Mouse (Mus musculus) limb, embryonic 10.5 days (tissue): Measurements from ENCODE around the gene Pank2. TPM values are rescaled to one million over a fixed set of nuclear protein-coding genes. Genes with fewer than 3 reads are reported as not detected.
"Not testable (repeated sequence)": the region's sequence is repeated elsewhere in the genome, so short reads cannot be mapped to it uniquely, and the experiment has no call there.

Experiments
- DNase-seq: peaks from one replicate; pipeline ENCODE4 v3.0.0-alpha.2; 2017; ENCODE audit warnings: low spot score
- H3K27ac ChIP-seq: fragments of 300-500 bp; sonication (generic); 2 replicates; pipeline ENCODE4 v1.5.1; 2016; ENCODE audit warnings: mild to moderate bottlenecking
- H3K27me3 ChIP-seq: fragments of 300-500 bp; sonication (generic); 2 replicates; pipeline ENCODE4 v1.6.1; 2016; ENCODE audit warnings: low read depth, mild to moderate bottlenecking; ENCODE audit not compliant: poor library complexity, severe bottlenecking
- H3K36me3 ChIP-seq: fragments of 300-500 bp; sonication (generic); 2 replicates; pipeline ENCODE4 v1.6.1; 2016; ENCODE audit warnings: mild to moderate bottlenecking, moderate library complexity
- H3K4me1 ChIP-seq: fragments of 300-500 bp; sonication (generic); 2 replicates; pipeline ENCODE4 v1.6.1; 2016
- H3K4me3 ChIP-seq: fragments of 300-500 bp; sonication (generic); 2 replicates; pipeline ENCODE4 v1.5.1; 2016; ENCODE audit warnings: mild to moderate bottlenecking, moderate library complexity
- H3K9me3 ChIP-seq: fragments of 300-500 bp; sonication (generic); replicated peaks from 2 replicates; pipeline ENCODE4 v1.6.1; 2016; ENCODE audit warnings: mild to moderate bottlenecking
- WGBS: fragments of 180-500 bp; shearing (Covaris S2); methylation state at CpG from one replicate; pipeline ENCODE4 v1.1.7; 2016; 5-methylcytosine and 5-hydroxymethylcytosine counted together
- polyA plus RNA-seq: library from polyadenylated mRNA; unstranded; fragments of >200 nt; fragmentation: Nextera tagmentation; extraction: Ambion mirVana; gene quantifications from 2 replicates; pipeline ENCODE4 v1.2.1, GENCODE M21; 2016

Gene Pank2
- polyA plus RNA-seq, 1 experiment from 2014 or later, result 46.3 TPM

DNA sequence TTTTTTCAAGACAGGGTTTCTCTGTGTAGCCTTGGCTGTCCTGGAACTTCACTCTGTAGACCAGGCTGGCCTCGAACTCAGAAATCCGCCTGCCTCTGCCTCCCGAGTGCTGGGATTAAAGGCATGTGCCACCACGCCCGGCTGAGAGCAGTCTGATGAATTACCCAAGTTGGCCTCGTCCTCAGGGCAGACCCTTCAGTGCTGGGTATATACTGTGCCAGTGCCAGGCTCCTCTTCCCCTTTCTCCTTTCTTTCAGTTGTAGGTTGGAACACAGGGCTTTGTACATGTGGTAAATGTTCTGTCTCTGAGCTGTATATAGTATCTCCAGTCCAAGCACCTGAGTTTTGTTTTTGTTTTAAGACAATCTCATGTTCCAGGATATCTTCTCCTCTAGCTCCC, 1.7 kb downstream of the Pank2 start:
- Histone ChIP-seq H3K27ac (no peak overlapping the region), H3K27me3 (no peaks in the 10 kb centered on the region), H3K4me1 (peaks cover 38% of the 10 kb centered on the region), H3K4me3 (peak overlapping the region; percentile 86), H3K9me3 (no peaks in the 10 kb centered on the region), H3K36me3 (peaks cover 19% of the 10 kb centered on the region)
- no peak for DNase-seq
- WGBS, result 76% methylated on average over 6 of the region's 6 CpGs

DNA sequence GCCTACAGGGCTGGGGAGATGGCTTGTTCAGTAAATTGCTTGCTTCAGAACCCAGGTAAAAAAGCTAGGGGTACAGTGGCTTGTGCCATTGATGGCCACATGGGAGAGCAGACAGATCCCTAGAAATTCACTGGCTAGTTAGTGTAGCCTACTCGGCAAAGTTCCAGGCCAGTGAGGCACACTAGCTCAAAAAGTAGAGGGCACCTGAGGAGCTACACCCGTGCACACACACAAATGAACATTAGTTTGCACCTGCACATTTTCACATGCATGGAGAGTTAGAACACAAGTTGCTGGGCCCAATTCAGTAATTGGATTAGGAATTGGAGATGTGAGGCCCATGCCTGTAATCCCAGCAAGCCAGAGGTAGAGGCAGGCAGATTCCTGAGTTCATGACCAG, 2.8 kb downstream of the Pank2 start:
- Histone ChIP-seq H3K4me1 (peaks cover 38% of the 10 kb centered on the region), H3K27ac (no peak overlapping the region), H3K4me3 (no peak overlapping the region), H3K9me3 (no peaks in the 10 kb centered on the region), H3K36me3 (peaks cover 29% of the 10 kb centered on the region), H3K27me3 (no peaks in the 10 kb centered on the region)
- DNase-seq, result no peak
- WGBS, result 87% methylated on average over 2 of the region's 2 CpGs

DNA sequence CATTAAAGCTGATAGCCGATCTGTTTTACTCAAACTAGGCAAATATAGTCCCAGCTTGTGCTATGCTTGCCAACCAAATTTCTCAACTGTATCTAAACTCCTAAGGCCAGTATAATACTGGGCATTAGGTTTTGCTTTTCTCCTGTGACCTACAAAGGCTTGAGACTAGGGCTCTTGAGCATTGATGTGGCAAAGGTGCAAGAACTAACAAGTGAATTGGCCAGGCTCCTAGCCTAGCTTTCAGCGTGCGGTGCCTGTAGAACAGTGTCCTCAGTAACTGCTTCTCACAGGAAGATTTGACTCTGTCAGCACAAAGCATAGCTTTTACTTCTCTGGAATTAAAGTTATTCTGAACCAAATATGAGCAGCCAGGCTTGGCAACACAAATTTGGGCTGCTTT, 13.2 kb downstream of the Pank2 start:
- no peak overlapping the region for H3K4me3 ChIP-seq
- DNase-seq, result no peak
- no peaks in the 10 kb centered on the region for H3K4me1 ChIP-seq
- H3K27ac ChIP-seq, result no peak overlapping the region
- H3K27me3 ChIP-seq, result no peaks in the 10 kb centered on the region
- H3K9me3 ChIP-seq, result no peaks in the 10 kb centered on the region
- peaks cover 86% of the 10 kb centered on the region for H3K36me3 ChIP-seq
- WGBS, result 97% methylated on average over 3 of the region's 3 CpGs

DNA sequence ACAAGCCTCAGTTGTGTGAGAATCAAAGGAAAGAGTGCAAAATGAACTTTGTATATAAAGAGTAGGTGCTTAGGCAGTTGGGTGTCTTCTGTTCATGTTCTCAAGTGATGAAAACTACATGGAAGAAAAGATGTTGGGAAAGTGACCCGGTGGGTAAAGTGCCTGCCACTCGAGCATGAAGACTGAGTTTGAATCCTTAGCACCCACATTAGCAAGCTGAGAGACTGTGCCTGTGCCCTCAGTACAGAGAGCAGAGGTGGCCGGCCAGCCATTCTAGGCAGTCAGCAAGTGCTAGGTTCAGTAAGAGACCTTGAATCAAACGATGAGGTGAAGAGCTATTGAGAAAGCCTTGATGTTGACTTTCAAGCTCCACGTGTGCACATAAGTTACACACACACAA, 14.4 kb downstream of the Pank2 start:
- WGBS, result 95% methylated on average over 5 of the region's 5 CpGs
- Histone ChIP-seq H3K27ac (no peak overlapping the region), H3K27me3 (no peaks in the 10 kb centered on the region), H3K4me3 (no peak overlapping the region), H3K4me1 (no peaks in the 10 kb centered on the region), H3K36me3 (peaks cover 86% of the 10 kb centered on the region), H3K9me3 (no peaks in the 10 kb centered on the region)
- no peak for DNase-seq

DNA sequence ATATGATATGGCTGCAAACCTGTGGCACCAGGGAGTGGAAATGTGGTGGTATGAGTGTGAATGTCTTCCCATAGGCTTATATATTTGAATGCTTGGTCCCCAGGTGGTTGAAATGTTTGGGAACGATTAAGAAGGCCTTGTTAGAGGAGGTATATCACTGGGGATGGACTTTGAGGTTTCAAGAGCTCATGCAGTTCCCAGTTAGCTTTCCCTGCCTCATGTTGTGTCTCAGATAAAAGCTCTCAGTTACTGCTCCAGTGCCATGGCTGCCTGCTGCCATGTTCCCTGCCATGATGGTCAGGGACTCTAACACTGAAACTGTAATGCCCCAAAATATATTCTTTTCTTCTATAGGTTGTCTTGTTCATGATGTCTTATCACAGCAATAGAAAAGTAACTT, 19.3 kb downstream of the Pank2 start:
- H3K9me3 ChIP-seq, result no peaks in the 10 kb centered on the region
- H3K27ac ChIP-seq, result no peak overlapping the region
- WGBS, result 85% methylated on average over 1 of the region's 1 CpGs
- no peaks in the 10 kb centered on the region for H3K27me3 ChIP-seq
- H3K4me3 ChIP-seq, result no peak overlapping the region
- H3K4me1 ChIP-seq, result no peaks in the 10 kb centered on the region
- no peak for DNase-seq
- H3K36me3 ChIP-seq, result peaks cover 94% of the 10 kb centered on the region

DNA sequence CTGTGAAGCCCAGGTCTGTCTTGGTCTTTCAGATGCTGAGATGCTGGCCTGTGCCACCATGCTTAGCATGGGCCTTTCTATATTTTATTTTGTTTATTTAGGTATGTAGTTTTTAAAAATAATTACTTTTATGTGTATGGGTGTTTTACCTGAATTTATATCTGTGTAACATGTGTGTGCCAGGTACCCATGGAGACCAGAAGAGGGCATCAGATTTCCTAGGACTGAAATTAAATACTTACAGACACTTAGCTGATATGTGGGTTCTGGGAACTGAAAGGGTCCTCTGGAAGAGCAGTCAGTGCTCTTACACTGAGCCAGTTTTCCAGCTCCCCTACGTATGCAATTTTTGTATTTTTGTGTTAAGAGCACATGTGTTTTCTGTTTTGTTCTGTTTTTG, 24.0 kb downstream of the Pank2 start:
- no peak for DNase-seq
- Histone ChIP-seq H3K36me3 (peaks cover 91% of the 10 kb centered on the region), H3K9me3 (no peaks in the 10 kb centered on the region), H3K4me3 (no peak overlapping the region), H3K27me3 (no peaks in the 10 kb centered on the region), H3K27ac (no peak overlapping the region), H3K4me1 (no peaks in the 10 kb centered on the region)
- 92% methylated on average over 1 of the region's 1 CpGs for WGBS

DNA sequence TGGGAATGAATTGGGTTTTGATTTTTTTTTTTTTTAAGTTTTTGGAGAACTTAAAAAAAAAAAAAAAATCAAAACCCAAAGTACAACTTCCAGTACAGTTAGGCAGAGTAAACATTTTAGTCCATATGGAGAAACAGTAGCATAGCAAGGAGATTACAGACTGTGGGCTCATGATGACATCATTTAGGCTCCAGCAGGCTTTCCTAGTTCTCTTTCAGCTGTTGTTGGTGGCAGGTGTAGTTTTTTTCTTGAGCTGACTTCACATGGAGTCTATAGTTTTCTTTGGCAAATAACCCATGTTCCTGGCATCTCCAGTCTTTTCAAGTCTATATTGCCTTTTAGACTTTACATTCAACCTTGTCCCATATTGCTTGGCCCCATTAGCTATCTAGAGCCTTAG, 28.4 kb downstream of the Pank2 start:
- DNase-seq, result no peak
- no peak overlapping the region for H3K27ac ChIP-seq
- no peaks in the 10 kb centered on the region for H3K4me1 ChIP-seq
- peaks cover 96% of the 10 kb centered on the region for H3K36me3 ChIP-seq
- no peaks in the 10 kb centered on the region for H3K27me3 ChIP-seq
- no peaks in the 10 kb centered on the region for H3K9me3 ChIP-seq
- no peak overlapping the region for H3K4me3 ChIP-seq

DNA sequence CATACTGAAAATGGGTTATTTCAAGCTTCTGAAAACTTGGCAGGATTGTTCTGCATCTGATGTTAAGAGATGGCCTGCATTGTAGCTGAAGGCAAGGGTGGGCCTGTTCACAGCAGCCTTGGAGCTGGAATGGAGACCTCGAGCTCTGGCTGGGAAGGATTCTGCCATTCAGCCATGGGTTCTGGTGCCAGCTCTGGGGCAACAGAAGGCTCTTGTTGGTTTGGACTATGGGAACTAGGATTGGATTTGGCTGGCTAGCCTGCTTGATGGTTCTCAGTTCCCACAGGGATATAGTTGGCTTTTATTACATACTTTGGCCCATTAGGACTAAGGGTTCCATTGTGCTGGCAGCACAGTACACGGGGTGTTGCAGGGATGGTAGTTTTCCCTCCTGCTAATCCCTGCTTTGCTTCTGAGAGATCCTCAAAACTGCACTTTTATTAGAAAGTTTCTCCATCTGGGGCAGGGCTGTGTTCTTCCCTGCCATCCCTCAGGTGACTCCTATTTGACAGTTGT, 34.5 kb downstream of the Pank2 start:
- Histone ChIP-seq H3K27ac (no peak overlapping the region), H3K9me3 (no peaks in the 10 kb centered on the region), H3K4me3 (no peak overlapping the region), H3K36me3 (peaks cover 92% of the 10 kb centered on the region), H3K4me1 (no peaks in the 10 kb centered on the region), H3K27me3 (no peaks in the 10 kb centered on the region)
- no peak for DNase-seq
- WGBS, result 95% methylated on average over 2 of the region's 2 CpGs

DNA sequence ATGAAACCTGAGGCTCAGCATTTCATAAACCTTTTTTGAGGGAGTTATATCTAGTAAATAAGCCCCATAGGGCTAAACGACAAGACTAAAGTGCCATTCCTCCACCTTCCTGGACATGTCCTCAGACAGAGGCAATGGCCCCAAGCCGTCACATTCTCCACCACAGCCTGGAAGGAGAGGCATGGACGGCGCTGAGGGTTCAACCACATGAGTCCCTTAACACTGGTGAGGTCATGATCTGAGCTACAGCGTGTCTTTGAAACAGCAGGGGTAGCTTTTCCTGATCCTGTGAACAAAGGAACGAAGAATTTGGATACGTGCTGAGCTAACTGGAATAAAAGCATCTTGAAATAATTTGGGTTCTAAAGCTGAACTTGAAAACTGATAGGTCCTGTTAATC, 36.4 kb downstream of the Pank2 start:
- H3K27ac ChIP-seq, DNase-seq, H3K4me1 ChIP-seq, H3K9me3 ChIP-seq, H3K4me3 ChIP-seq, H3K27me3 ChIP-seq: not testable (repeated sequence)
- peaks cover 91% of the 10 kb centered on the region for H3K36me3 ChIP-seq
- 81% methylated on average over 7 of the region's 7 CpGs for WGBS

DNA sequence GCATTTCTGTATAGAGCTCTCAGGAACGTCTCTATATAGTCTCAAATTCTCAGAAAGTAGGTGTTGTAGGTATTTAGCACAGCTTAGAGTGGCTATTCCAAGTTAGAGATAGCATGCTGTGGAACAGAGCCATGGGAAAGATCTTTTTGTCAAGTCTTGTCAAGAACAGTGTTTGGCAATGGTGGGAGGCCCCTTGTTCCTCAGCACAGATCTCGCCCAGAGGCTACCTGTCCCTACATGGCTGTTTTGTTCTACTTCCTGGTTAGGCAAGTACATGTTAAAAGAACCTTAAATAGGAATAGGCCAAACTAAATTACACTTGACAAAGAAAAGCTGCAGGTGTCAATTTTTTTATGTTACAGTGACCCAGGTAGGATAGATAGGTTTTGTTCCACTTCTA, 38.2 kb downstream of the Pank2 start:
- H3K9me3 ChIP-seq, result no peaks in the 10 kb centered on the region
- H3K27ac ChIP-seq, result no peak overlapping the region
- no peak for DNase-seq
- no peaks in the 10 kb centered on the region for H3K27me3 ChIP-seq
- WGBS, result 84% methylated on average over 2 of the region's 2 CpGs
- no peaks in the 10 kb centered on the region for H3K4me1 ChIP-seq
- peaks cover 84% of the 10 kb centered on the region for H3K36me3 ChIP-seq
- H3K4me3 ChIP-seq, result no peak overlapping the region

DNA sequence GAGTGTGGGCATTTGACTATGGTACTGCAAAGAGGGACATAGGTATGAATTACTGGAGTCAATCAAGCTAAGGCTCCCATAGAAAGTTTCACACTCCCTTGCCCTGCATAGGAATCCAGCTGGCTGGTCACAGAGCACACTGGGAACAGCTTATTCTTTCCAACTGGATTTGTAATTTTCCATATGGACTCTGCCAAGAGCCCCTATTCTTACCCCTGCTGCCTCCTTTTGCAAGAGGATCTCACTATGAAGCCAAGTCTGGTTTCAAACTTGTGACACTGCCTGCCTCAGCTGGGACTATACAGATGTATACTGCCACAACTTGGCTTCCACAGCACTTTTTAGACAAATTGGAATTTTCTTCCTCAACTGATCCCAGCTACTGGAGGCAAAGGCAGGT, 39.3 kb downstream of the Pank2 start:
- Histone ChIP-seq H3K4me1 (no peaks in the 10 kb centered on the region), H3K9me3 (no peaks in the 10 kb centered on the region), H3K4me3 (no peak overlapping the region), H3K27me3 (no peaks in the 10 kb centered on the region), H3K27ac (no peak overlapping the region), H3K36me3 (peaks cover 72% of the 10 kb centered on the region)
- DNase-seq, result no peak

DNA sequence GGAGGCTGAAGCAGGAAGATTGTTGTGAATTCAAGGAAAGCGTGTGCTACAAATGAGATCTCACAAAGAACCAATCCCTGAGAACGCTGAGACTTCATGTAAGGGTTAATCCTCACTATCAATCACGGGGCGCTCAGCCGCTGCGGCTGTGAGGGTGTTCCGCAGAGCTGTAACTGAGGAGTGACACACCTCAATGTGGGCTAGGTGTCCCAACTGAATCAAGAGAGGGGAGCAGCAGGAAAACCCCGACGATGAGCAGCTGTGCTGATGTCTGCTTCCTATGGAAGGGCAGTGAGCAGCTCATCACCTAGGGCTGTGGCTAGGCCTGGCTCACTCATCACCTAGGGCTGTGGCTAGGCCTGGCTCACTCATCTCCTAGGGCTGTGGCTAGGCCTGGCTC, 42.2 kb downstream of the Pank2 start:
- Histone ChIP-seq H3K27me3 (no peaks in the 10 kb centered on the region), H3K27ac (no peak overlapping the region), H3K4me3 (no peak overlapping the region), H3K4me1 (no peaks in the 10 kb centered on the region), H3K9me3 (no peaks in the 10 kb centered on the region), H3K36me3 (peaks cover 48% of the 10 kb centered on the region)
- WGBS, result 89% methylated on average over 9 of the region's 9 CpGs
- no peak for DNase-seq

DNA sequence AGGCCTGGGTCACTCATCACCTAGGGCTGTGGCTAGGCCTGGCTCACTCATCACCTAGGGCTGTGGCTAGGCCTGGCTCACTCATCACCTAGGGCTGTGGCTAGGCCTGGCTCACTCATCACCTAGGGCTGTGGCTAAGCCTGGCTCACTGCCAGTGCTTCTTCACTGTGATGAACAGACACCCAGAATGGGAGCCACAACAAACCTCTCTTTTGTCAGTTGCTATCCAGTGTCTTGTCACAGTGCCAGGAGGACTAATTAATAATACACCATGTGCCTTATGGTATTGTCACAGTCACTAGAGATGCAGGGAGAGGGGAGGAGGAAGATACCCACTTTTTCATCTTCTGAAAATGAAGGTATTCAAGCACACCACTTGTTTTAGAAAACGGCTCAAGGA, 42.9 kb downstream of the Pank2 start:
- not testable (repeated sequence) for DNase-seq, H3K27ac ChIP-seq, H3K4me1 ChIP-seq, H3K9me3 ChIP-seq, H3K4me3 ChIP-seq, H3K27me3 ChIP-seq
- peaks cover 41% of the 10 kb centered on the region for H3K36me3 ChIP-seq
- 87% methylated on average over 1 of the region's 1 CpGs for WGBS

DNA sequence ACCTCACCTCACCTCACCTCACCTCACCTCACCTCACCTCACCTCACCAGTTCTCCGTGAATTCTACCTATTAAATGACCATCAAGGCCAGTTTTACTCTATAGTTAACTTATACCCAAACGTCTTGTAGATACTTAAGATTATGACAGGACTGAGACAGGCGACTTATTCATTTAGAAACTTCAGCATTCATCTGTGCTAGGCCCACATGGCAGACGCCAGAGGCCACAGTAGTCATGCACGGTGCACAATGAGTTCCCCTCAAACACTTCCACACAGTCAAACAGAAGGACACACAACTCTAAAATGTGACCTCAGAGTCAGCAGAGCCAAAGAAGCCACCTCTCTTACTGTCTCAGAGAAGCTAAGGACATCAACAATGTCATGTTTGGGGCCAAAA, 45.1 kb downstream of the Pank2 start:
- Histone ChIP-seq H3K27ac (no peak overlapping the region), H3K4me1 (no peaks in the 10 kb centered on the region), H3K9me3 (no peaks in the 10 kb centered on the region), H3K36me3 (peaks cover 31% of the 10 kb centered on the region), H3K27me3 (no peaks in the 10 kb centered on the region), H3K4me3 (no peak overlapping the region)
- DNase-seq, result no peak
- WGBS, result 86% methylated on average over 5 of the region's 5 CpGs
